Mouse (Mus musculus): ENCODE data around the gene Tmtc2.

- no peak for TF ChIP-seq GATA1 (IDR thresholded peaks at IDR 0.05; ENCODE audit: low read length)
- TF ChIP-seq TAL1 (IDR thresholded peaks at IDR 0.05; ENCODE audit: low read length) = no peak
Measured at GRCm38 (mm10) chr10:105230416-105230815, 343.8 kb downstream of the Tmtc2 start.
